26 mouse cellular contexts compared by ENCODE assay signal in the genomic region with DNA sequence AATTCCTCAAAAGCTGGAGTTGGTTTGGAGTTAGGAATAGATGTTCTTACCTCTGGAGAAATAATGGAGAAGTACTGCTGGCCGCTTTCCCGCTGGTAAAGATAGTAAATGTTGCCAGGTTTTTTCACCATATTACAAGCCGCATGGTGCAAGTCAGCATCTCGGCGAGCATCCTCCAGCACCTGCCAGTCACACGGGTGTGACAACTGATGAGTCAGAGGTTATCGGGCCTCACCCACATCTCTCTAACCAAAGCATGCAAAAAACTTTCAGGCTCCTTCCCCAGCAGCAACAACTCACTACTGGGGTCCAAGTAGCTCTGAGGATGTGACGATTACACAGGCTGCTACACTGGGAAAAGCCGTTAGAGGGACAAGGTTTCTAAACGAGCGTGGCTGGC. TPM values are rescaled to one million over a fixed set of nuclear protein-coding genes. Genes with fewer than 3 reads are reported as not detected.
A peak's percentile ranks its signal among the peaks of the same experiment; 100 is the strongest.
DNase-seq lines count a peak whose midpoint lies in the region; ATAC-seq and TF ChIP-seq lines count a peak whose summit lies in the region.
"Had no signal": no experiment of that assay in that cellular context is flagged by ENCODE, and none has a peak within 500 bp of the region (broad histone marks: within the 10 kb centered on the region; RNA-seq: fewer than 3 reads in every experiment).

No protein-coding gene starts in this region.

- H3K9me3 ChIP-seq in liver, embryonic 12.5 days (replicated peaks): no peaks in the 10 kb centered on the region
- no peaks in the 10 kb centered on the region for H3K9me3 ChIP-seq in liver, postnatal 0 days (ENCODE audit: low read length)
- no peaks in the 10 kb centered on the region for H3K9me3 ChIP-seq in liver, embryonic 13.5 days (replicated peaks)
- H3K9me3 ChIP-seq in forebrain, embryonic 13.5 days (replicated peaks): no peaks in the 10 kb centered on the region
- H3K9me3 ChIP-seq: forebrain, embryonic 15.5 days; heart, embryonic 12.5 days; heart, embryonic 15.5 days; hindbrain, embryonic 10.5 days; hindbrain, embryonic 13.5 days had no signal

- peak; percentile 58; the same call in 1 of the 2 replicates for ATAC-seq in liver, embryonic 12.5 days
- ATAC-seq in liver, postnatal 0 days: no peak
- peak; percentile 64 for ATAC-seq in liver, embryonic 13.5 days (ENCODE audit: low read depth)
- ATAC-seq in forebrain, embryonic 13.5 days: no peak
- ATAC-seq: CD4-positive, CD25-positive, alpha-beta regulatory T cell, adult 4 months; forebrain, embryonic 15.5 days; hindbrain, embryonic 16.5 days; Patski had no signal

- DNase-seq in liver, postnatal 0 days: no peak
- peak; percentile 56 for DNase-seq in c-Kit-negative CD71-positive TER-119-positive erythroid progenitor cells, embryonic 14.5 days (ENCODE audit: low read depth, low spot score)
- DNase-seq in liver, embryonic 13.5 days: no peak
- no peak for DNase-seq in kidney, adult 9 months
- no peak for DNase-seq in lung, postnatal 4 days
- DNase-seq: adrenal gland, postnatal 10 days; B cell, adult 2 months; cerebellum, adult 18-20 months; cerebellum, adult 9-10 months; cerebellum, postnatal 14 days; gastrocnemius, postnatal 25 days; heart, adult 18-20 months; heart, postnatal 10 days; heart, postnatal 36 days had no signal

- no peak for TF ChIP-seq CTCF in liver, postnatal 0 days (IDR thresholded peaks at IDR 0.05; ENCODE audit: low read depth)

- peaks cover 10% of the 10 kb centered on the region for H3K4me1 ChIP-seq in liver, embryonic 12.5 days
- peaks cover 6% of the 10 kb centered on the region for H3K4me1 ChIP-seq in liver, postnatal 0 days (ENCODE audit: insufficient read depth)
- H3K4me1 ChIP-seq in liver, embryonic 13.5 days (replicated peaks): peaks cover 24% of the 10 kb centered on the region
- H3K4me1 ChIP-seq in forebrain, embryonic 13.5 days: peaks cover 6% of the 10 kb centered on the region

- H3K9ac ChIP-seq in liver, embryonic 12.5 days: no peak overlapping the region
- H3K9ac ChIP-seq in liver, postnatal 0 days (replicated peaks): no peak overlapping the region
- no peak overlapping the region for H3K9ac ChIP-seq in liver, embryonic 13.5 days
- no peak overlapping the region for H3K9ac ChIP-seq in forebrain, embryonic 13.5 days
- H3K9ac ChIP-seq: forebrain, embryonic 15.5 days; heart, embryonic 12.5 days; heart, embryonic 15.5 days; hindbrain, embryonic 13.5 days had no signal

- no peak overlapping the region for H3K4me3 ChIP-seq in liver, embryonic 12.5 days
- no peak overlapping the region for H3K4me3 ChIP-seq in liver, postnatal 0 days (ENCODE audit: low read depth, low read length)
- no peak overlapping the region for H3K4me3 ChIP-seq in liver, embryonic 13.5 days (replicated peaks)
- H3K4me3 ChIP-seq in forebrain, embryonic 13.5 days: no peak overlapping the region
- H3K4me3 ChIP-seq: forebrain, embryonic 15.5 days; heart, embryonic 12.5 days; heart, embryonic 15.5 days; hindbrain, embryonic 10.5 days; hindbrain, embryonic 13.5 days had no signal

- no peak overlapping the region for H3K4me2 ChIP-seq in liver, embryonic 12.5 days
- no peak overlapping the region for H3K4me2 ChIP-seq in liver, postnatal 0 days (ENCODE audit: low read depth, low read length)
- no peak overlapping the region for H3K4me2 ChIP-seq in liver, embryonic 13.5 days
- H3K4me2 ChIP-seq in forebrain, embryonic 13.5 days: no peak overlapping the region
- H3K4me2 ChIP-seq: forebrain, embryonic 15.5 days; heart, embryonic 12.5 days; heart, embryonic 15.5 days; hindbrain, embryonic 13.5 days had no signal

- H3K27ac ChIP-seq in liver, embryonic 12.5 days: no peak overlapping the region
- no peak overlapping the region for H3K27ac ChIP-seq in liver, postnatal 0 days (ENCODE audit: low read depth)
- peak overlapping the region; percentile 47; the same call in 1 of the 2 replicates for H3K27ac ChIP-seq in liver, embryonic 13.5 days
- H3K27ac ChIP-seq in forebrain, embryonic 13.5 days: no peak overlapping the region
- H3K27ac ChIP-seq: forebrain, embryonic 15.5 days; heart, embryonic 15.5 days; hindbrain, embryonic 10.5 days; hindbrain, embryonic 13.5 days had no signal

- peaks cover 45% of the 10 kb centered on the region for H3K36me3 ChIP-seq in liver, embryonic 12.5 days
- H3K36me3 ChIP-seq in liver, postnatal 0 days (replicated peaks; ENCODE audit: insufficient read depth, low read length): peaks cover 20% of the 10 kb centered on the region; the same call in 1 of the 2 replicates
- peaks cover 47% of the 10 kb centered on the region for H3K36me3 ChIP-seq in liver, embryonic 13.5 days
- peaks cover 47% of the 10 kb centered on the region for H3K36me3 ChIP-seq in forebrain, embryonic 13.5 days (ENCODE audit: poor library complexity, severe bottlenecking)

- no peaks in the 10 kb centered on the region for H3K27me3 ChIP-seq in liver, embryonic 12.5 days (replicated peaks)
- no peaks in the 10 kb centered on the region for H3K27me3 ChIP-seq in liver, postnatal 0 days (ENCODE audit: insufficient read depth, low read length)
- no peaks in the 10 kb centered on the region for H3K27me3 ChIP-seq in liver, embryonic 13.5 days
- no peaks in the 10 kb centered on the region for H3K27me3 ChIP-seq in forebrain, embryonic 13.5 days
- H3K27me3 ChIP-seq: forebrain, embryonic 15.5 days; heart, embryonic 12.5 days; heart, embryonic 15.5 days; hindbrain, embryonic 13.5 days; Patski had no signal

- 80% methylated on average over 11 of the region's 11 CpGs for WGBS in liver, embryonic 12.5 days (ENCODE audit: insufficient replicate concordance)
- 89% methylated on average over 11 of the region's 11 CpGs for WGBS in liver, postnatal 0 days (ENCODE audit: insufficient replicate concordance)
- WGBS in liver, embryonic 13.5 days (ENCODE audit: insufficient replicate concordance): 79% methylated on average over 11 of the region's 11 CpGs
- WGBS in forebrain, embryonic 13.5 days: 91% methylated on average over 11 of the region's 11 CpGs

- TF ChIP-seq EP300 in liver, postnatal 0 days (IDR thresholded peaks at IDR 0.05; ENCODE audit: low read depth): no peak

RNA-seq across cellular contexts. Expression of gene AU022252, which starts 5.8 kb away (rescaled TPM):
- polyA plus RNA-seq in liver, embryonic 12.5 days (2016; fragmentation: Nextera tagmentation; extraction: Ambion mirVana): 18.1 and 19.6 TPM in 2 replicates
- polyA plus RNA-seq in liver, postnatal 0 days (2015; fragmentation: Nextera tagmentation; extraction: Ambion mirVana): 26.6 and 27.8 TPM in 2 replicates
- polyA plus RNA-seq in liver, embryonic 13.5 days (2015; fragmentation: Nextera tagmentation; extraction: Ambion mirVana): 16.1 and 16.5 TPM in 2 replicates
- polyA plus RNA-seq in forebrain, embryonic 13.5 days (2015; fragmentation: Nextera tagmentation; extraction: Ambion mirVana): 28.0 and 30.9 TPM in 2 replicates

RNA-seq across cellular contexts. Expression of gene P3h1, which starts 6.0 kb away (rescaled TPM):
- 9.7 and 11.4 TPM in 2 replicates for polyA plus RNA-seq in liver, embryonic 12.5 days (2016; fragmentation: Nextera tagmentation; extraction: Ambion mirVana)
- polyA plus RNA-seq in liver, postnatal 0 days (2015; fragmentation: Nextera tagmentation; extraction: Ambion mirVana): 11.8 and 12.1 TPM in 2 replicates
- polyA plus RNA-seq in liver, embryonic 13.5 days (2015; fragmentation: Nextera tagmentation; extraction: Ambion mirVana): 9.3 and 9.4 TPM in 2 replicates
- polyA plus RNA-seq in forebrain, embryonic 13.5 days (2015; fragmentation: Nextera tagmentation; extraction: Ambion mirVana): 7.6 and 8.1 TPM in 2 replicates

RNA-seq across cellular contexts. Expression of gene Tmem269, which starts 8.7 kb away (rescaled TPM):
- not detected in 2 replicates for polyA plus RNA-seq in liver, embryonic 12.5 days (2016; fragmentation: Nextera tagmentation; extraction: Ambion mirVana)
- not detected in 2 replicates for polyA plus RNA-seq in liver, postnatal 0 days (2015; fragmentation: Nextera tagmentation; extraction: Ambion mirVana)
- not detected in 2 replicates for polyA plus RNA-seq in liver, embryonic 13.5 days (2015; fragmentation: Nextera tagmentation; extraction: Ambion mirVana)
- polyA plus RNA-seq in forebrain, embryonic 13.5 days (2015; fragmentation: Nextera tagmentation; extraction: Ambion mirVana): not detected in 2 replicates
- polyA plus RNA-seq: CD4-positive, CD25-positive, alpha-beta regulatory T cell, adult 4 months; embryonic facial prominence, embryonic 11.5 days; forebrain, embryonic 11.5 days; heart, embryonic 12.5 days; Patski had no signal

RNA-seq across cellular contexts. Expression of gene Cldn19, which starts 28.5 kb away (rescaled TPM):
- not detected in 2 replicates for polyA plus RNA-seq in liver, embryonic 12.5 days (2016; fragmentation: Nextera tagmentation; extraction: Ambion mirVana)
- not detected in 2 replicates for polyA plus RNA-seq in liver, postnatal 0 days (2015; fragmentation: Nextera tagmentation; extraction: Ambion mirVana)
- polyA plus RNA-seq in liver, embryonic 13.5 days (2015; fragmentation: Nextera tagmentation; extraction: Ambion mirVana): not detected in 2 replicates
- polyA plus RNA-seq in forebrain, embryonic 13.5 days (2015; fragmentation: Nextera tagmentation; extraction: Ambion mirVana): 0.18 TPM in 2 replicates
- polyA plus RNA-seq: CD4-positive, CD25-positive, alpha-beta regulatory T cell, adult 4 months; embryonic facial prominence, embryonic 11.5 days; heart, embryonic 12.5 days; heart, embryonic 15.5 days had no signal

RNA-seq across cellular contexts. Expression of gene Svbp, which starts 31.6 kb away (rescaled TPM):
- 114 and 121 TPM in 2 replicates for polyA plus RNA-seq in liver, embryonic 12.5 days (2016; fragmentation: Nextera tagmentation; extraction: Ambion mirVana)
- polyA plus RNA-seq in liver, postnatal 0 days (2015; fragmentation: Nextera tagmentation; extraction: Ambion mirVana): 54.8 and 61.3 TPM in 2 replicates
- 121 and 130 TPM in 2 replicates for polyA plus RNA-seq in liver, embryonic 13.5 days (2015; fragmentation: Nextera tagmentation; extraction: Ambion mirVana)
- 212 and 215 TPM in 2 replicates for polyA plus RNA-seq in forebrain, embryonic 13.5 days (2015; fragmentation: Nextera tagmentation; extraction: Ambion mirVana)

Comparison
In these comparisons a context has a peak if more than half of its experiments do, and no peak if none do; other contexts are left out.
1. ATAC-seq: peak in liver, embryonic 12.5 days (single experiment) and liver, embryonic 13.5 days (single experiment); none in liver, postnatal 0 days (single experiment) and forebrain, embryonic 13.5 days (single experiment).